Mouse (Mus musculus): Measurements from ENCODE around the gene Fthl17d. TPM values are rescaled to one million over a fixed set of nuclear protein-coding genes. Genes with fewer than 3 reads are reported as not detected.

Gene Fthl17d
- polyA plus RNA-seq, 1 experiment from 2014 or later = not detected

Other genes with a start within 250 kb of the Fthl17d start
- not detected in 2 replicates for gene Ssx9, start 238.3 kb downstream of the Fthl17d start, polyA plus RNA-seq (2015; fragmentation: Nextera tagmentation; extraction: Ambion mirVana)
- gene Ssxb5, start 183.1 kb downstream of the Fthl17d start, polyA plus RNA-seq (2015; fragmentation: Nextera tagmentation; extraction: Ambion mirVana) = not detected in 2 replicates
- gene Gm6592, start 142.8 kb downstream of the Fthl17d start, polyA plus RNA-seq (2015; fragmentation: Nextera tagmentation; extraction: Ambion mirVana) = not detected in 2 replicates
- gene Gm5751, start 112.5 kb downstream of the Fthl17d start, polyA plus RNA-seq (2015; fragmentation: Nextera tagmentation; extraction: Ambion mirVana) = not detected in 2 replicates
- gene B630019K06Rik, start 94.4 kb downstream of the Fthl17d start, polyA plus RNA-seq (2015; fragmentation: Nextera tagmentation; extraction: Ambion mirVana) = 22.4 and 23.5 TPM in 2 replicates
- gene Fthl17b, start 23.8 kb downstream of the Fthl17d start, polyA plus RNA-seq (2015; fragmentation: Nextera tagmentation; extraction: Ambion mirVana) = not detected in 2 replicates
- gene Fthl17c, start 10.2 kb downstream of the Fthl17d start, polyA plus RNA-seq (2015; fragmentation: Nextera tagmentation; extraction: Ambion mirVana) = not detected in 2 replicates
- not detected in 2 replicates for gene Fthl17e, start 46.7 kb upstream of the Fthl17d start, polyA plus RNA-seq (2015; fragmentation: Nextera tagmentation; extraction: Ambion mirVana)
- gene Fthl17f, start 76.3 kb upstream of the Fthl17d start, polyA plus RNA-seq (2015; fragmentation: Nextera tagmentation; extraction: Ambion mirVana) = not detected in 2 replicates
- gene 4930402K13Rik, start 117.8 kb upstream of the Fthl17d start, polyA plus RNA-seq (2015; fragmentation: Nextera tagmentation; extraction: Ambion mirVana) = not detected in 2 replicates
- 4.9 and 5.2 TPM in 2 replicates for gene Lancl3, start 213.1 kb upstream of the Fthl17d start, polyA plus RNA-seq (2015; fragmentation: Nextera tagmentation; extraction: Ambion mirVana)

All from hindbrain, embryonic 16.5 days (tissue).